Mouse (Mus musculus) heart, postnatal 0 days (tissue): Measurements from ENCODE around the gene Ssxb10. TPM values are rescaled to one million over a fixed set of nuclear protein-coding genes. Genes with fewer than 3 reads are reported as not detected.
"Not testable (repeated sequence)": the region's sequence is repeated elsewhere in the genome, so short reads cannot be mapped to it uniquely, and the experiment has no call there.

Source experiments
- ATAC-seq: fragments of 200-750 bp; cut with Nextera tagmentation; 2 replicates; pipeline ENCODE4 v1.8.0; 2017; ENCODE audit warnings: low read depth, moderate number of reproducible peaks, moderate library complexity; ENCODE audit not compliant: insufficient read depth
- DNase-seq: peaks from one replicate; pipeline ENCODE4 v3.0.0-alpha.2; 2016; ENCODE audit warnings: low spot score
- H3K27ac ChIP-seq: fragments of 300-500 bp; sonication (generic); 2 replicates; pipeline ENCODE4 v1.5.1; 2014; ENCODE audit warnings: low read depth, mild to moderate bottlenecking
- H3K27me3 ChIP-seq: fragments of 300-500 bp; sonication (generic); 2 replicates; pipeline ENCODE4 v1.6.1; 2014; ENCODE audit warnings: low read length, mixed read lengths; ENCODE audit not compliant: control insufficient read depth, insufficient read depth
- H3K36me3 ChIP-seq: fragments of 300-500 bp; sonication (generic); replicated peaks from 2 replicates; pipeline ENCODE4 v1.6.1; 2014; ENCODE audit warnings: low read length, mixed read lengths; ENCODE audit not compliant: control insufficient read depth, insufficient read depth
- H3K4me1 ChIP-seq: fragments of 300-500 bp; sonication (generic); 2 replicates; pipeline ENCODE4 v1.6.1; 2014; ENCODE audit warnings: antibody characterized with exemption; ENCODE audit not compliant: control insufficient read depth, insufficient read depth
- H3K4me2 ChIP-seq: fragments of 300-500 bp; sonication (generic); 2 replicates; pipeline ENCODE4 v1.6.1; 2014; ENCODE audit warnings: low read depth, mild to moderate bottlenecking, low read length, moderate library complexity
- H3K4me3 ChIP-seq: fragments of 300-500 bp; sonication (generic); 2 replicates; pipeline ENCODE4 v1.5.1; 2014; ENCODE audit warnings: low read depth, low read length
- H3K9ac ChIP-seq: fragments of 300-500 bp; sonication (generic); replicated peaks from 2 replicates; pipeline ENCODE4 v1.6.1; 2014; ENCODE audit warnings: low read depth, low read length, mixed read lengths
- H3K9me3 ChIP-seq: fragments of 300-500 bp; sonication (generic); replicated peaks from 2 replicates; pipeline ENCODE4 v1.6.1; 2016; ENCODE audit warnings: low read length; ENCODE audit not compliant: control insufficient read depth
- CTCF ChIP-seq: IDR thresholded peaks from 2 replicates; pipeline ENCODE4 v1.5.1; 2016; ENCODE audit warnings: antibody characterized with exemption, control low read depth, low read depth
- EP300 ChIP-seq: IDR thresholded peaks from 2 replicates; pipeline ENCODE4 v1.6.1; 2016; ENCODE audit warnings: antibody characterized with exemption, low read depth
- WGBS: fragments of 180-500 bp; shearing (Covaris S2); extraction: QIAGEN DNeasy Blood & Tissue Kit; methylation state at CpG from one replicate; pipeline ENCODE4 v1.1.7; 2014; 5-methylcytosine and 5-hydroxymethylcytosine counted together
- polyA plus RNA-seq: library from polyadenylated mRNA; unstranded; fragments of >200 nt; fragmentation: Nextera tagmentation; extraction: Ambion mirVana; gene quantifications from 2 replicates; pipeline ENCODE4 v1.2.1, GENCODE M21; 2015
- total RNA-seq: library from RNA; depleted of rRNA; stranded (reverse); fragments of >200 nt; gene quantifications from 2 replicates; pipeline ENCODE4 v1.2.3, GENCODE M21; 2014; ENCODE audit warnings: low replicate concordance; rRNA removed

The Ssxb10 gene
- total RNA-seq (not detected in 2 replicates), polyA plus RNA-seq (not detected in 2 replicates)

DNA sequence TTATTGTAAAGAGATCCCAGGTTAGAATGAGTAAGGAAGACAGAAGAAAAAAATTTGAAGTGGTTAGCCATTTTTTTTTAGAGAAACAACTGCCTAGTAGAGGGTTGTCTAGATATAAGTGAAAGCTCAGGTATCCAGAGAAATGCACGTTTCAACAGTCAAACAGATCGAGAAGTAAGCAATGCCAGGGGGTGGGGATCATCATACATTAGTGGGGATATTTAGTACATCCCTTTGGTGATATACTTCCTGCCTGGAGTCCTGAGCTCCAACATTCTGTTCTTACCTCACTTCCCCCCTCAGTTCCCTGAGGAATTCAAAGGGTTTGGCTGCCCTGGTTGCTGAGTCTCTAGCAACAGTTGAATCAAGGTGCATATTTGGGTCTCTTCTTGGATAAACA lies at the start of gene Ssxb10:
Ssxb10 (plus strand) TSS at position 301 of the 400 bp plus-strand sequence.
- WGBS, result 32% methylated on average over 2 of the region's 2 CpGs
- H3K4me2 ChIP-seq, result no peak within 1 kb of the TSS
- H3K27me3 ChIP-seq, result no peaks in the 10 kb centered on the region
- no peaks in the 10 kb centered on the region for H3K4me1 ChIP-seq
- TF ChIP-seq EP300 (no peak), CTCF (no peak)
- DNase-seq, result no peak
- H3K9me3 ChIP-seq, result no peaks in the 10 kb centered on the region; the same call in 1 of the 2 replicates
- H3K36me3 ChIP-seq, result no peaks in the 10 kb centered on the region
- no peak for ATAC-seq
- no peak within 1 kb of the TSS for H3K4me3 ChIP-seq
- no peak within 1 kb of the TSS for H3K9ac ChIP-seq
- no peak within 1 kb of the TSS for H3K27ac ChIP-seq

GRCm38 (mm10) chrX:8288621-8289020 lies 38.6 kb upstream of the Ssxb10 start:
- no peaks in the 10 kb centered on the region for H3K9me3 ChIP-seq
- ATAC-seq (no peak), DNase-seq (no peak)
- H3K27me3 ChIP-seq, result no peaks in the 10 kb centered on the region
- no peak overlapping the region for H3K27ac ChIP-seq
- 70% methylated on average over 5 of the region's 5 CpGs for WGBS
- H3K36me3 ChIP-seq, result no peaks in the 10 kb centered on the region
- H3K4me3 ChIP-seq, result no peak overlapping the region
- no peaks in the 10 kb centered on the region for H3K4me1 ChIP-seq
- no peak overlapping the region for H3K9ac ChIP-seq
- TF ChIP-seq EP300, result no peak
- no peak for TF ChIP-seq CTCF
- no peak overlapping the region for H3K4me2 ChIP-seq

DNA sequence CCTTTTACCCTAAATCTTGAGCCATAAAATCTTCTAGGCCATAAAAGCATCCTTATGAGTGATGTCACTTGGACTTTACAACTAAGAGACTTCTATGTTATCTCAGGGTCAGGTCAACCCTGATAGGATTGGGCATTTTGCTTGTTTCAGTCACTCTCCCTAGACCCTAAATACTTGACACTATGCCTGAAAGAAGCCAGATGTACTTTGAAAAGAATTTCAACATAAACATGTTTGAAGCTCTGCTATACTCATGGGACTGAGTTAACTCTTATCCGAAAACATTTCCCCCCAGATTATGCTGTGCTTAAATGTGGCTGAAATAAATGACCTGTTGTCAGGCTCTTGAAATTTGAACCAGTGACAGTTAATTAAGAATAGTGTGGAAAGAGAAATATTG lies 17.9 kb upstream of the Ssxb10 start:
- ATAC-seq, result no peak
- WGBS, result 65% methylated on average over 1 of the region's 1 CpGs
- H3K4me3 ChIP-seq, result no peak overlapping the region
- H3K27ac ChIP-seq, result no peak overlapping the region
- H3K27me3 ChIP-seq, result no peaks in the 10 kb centered on the region
- H3K36me3 ChIP-seq, result no peaks in the 10 kb centered on the region
- no peaks in the 10 kb centered on the region for H3K4me1 ChIP-seq
- no peaks in the 10 kb centered on the region for H3K9me3 ChIP-seq
- no peak overlapping the region for H3K4me2 ChIP-seq
- TF ChIP-seq EP300, result no peak
- no peak for TF ChIP-seq CTCF
- DNase-seq, result no peak
- H3K9ac ChIP-seq, result no peak overlapping the region

GRCm38 (mm10) chrX:8314905-8315304 lies 12.3 kb upstream of the Ssxb10 start:
- not testable (repeated sequence) for H3K9ac ChIP-seq, H3K4me2 ChIP-seq, H3K36me3 ChIP-seq, H3K27me3 ChIP-seq, DNase-seq, H3K4me1 ChIP-seq, ATAC-seq, H3K4me3 ChIP-seq, H3K27ac ChIP-seq, H3K9me3 ChIP-seq
- 11% methylated on average over 7 of the region's 7 CpGs for WGBS

DNA sequence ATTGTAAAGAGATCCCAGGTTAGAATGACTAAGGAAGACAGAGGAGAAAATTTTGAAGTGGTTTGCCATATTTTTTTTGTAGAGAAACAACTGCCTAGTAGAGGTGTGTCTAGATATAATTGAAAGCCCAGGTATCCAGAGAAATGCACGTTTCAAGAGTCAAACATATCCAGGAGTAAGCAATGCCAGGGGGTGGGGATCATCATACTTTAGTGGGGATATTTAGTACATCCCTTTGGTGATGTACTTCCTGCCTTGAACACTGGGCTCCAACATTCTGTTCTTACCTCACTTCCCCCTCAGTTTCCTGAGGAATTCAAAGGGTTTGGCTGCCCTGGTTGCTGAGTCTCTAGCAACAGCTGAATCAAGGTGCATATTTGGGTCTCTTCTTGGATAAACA lies 39.5 kb downstream of the Ssxb10 start, which contains the start of gene Ssxb9:
Ssxb9 (plus strand) TSS at position 301 of the 400 bp plus-strand sequence.
- not testable (repeated sequence) for DNase-seq, H3K27me3 ChIP-seq, H3K9ac ChIP-seq, ATAC-seq, H3K27ac ChIP-seq, H3K9me3 ChIP-seq, H3K36me3 ChIP-seq, H3K4me2 ChIP-seq, H3K4me1 ChIP-seq, H3K4me3 ChIP-seq
- 15% methylated on average over 1 of the region's 1 CpGs for WGBS

Other genes starting within 250 kb of the Ssxb10 start
- 0.31 TPM in 1 of 2 replicates, not detected in the other for gene Was, start 236.9 kb upstream of the Ssxb10 start, total RNA-seq
- 0.22 and 0.25 TPM in 2 replicates for gene Was, start 236.9 kb upstream of the Ssxb10 start, polyA plus RNA-seq
- 130 and 155 TPM in 2 replicates for gene Wdr13, start 194.5 kb upstream of the Ssxb10 start, total RNA-seq
- gene Wdr13, start 194.5 kb upstream of the Ssxb10 start, polyA plus RNA-seq, result 24.4 and 26.4 TPM in 2 replicates
- gene Rbm3, start 181.5 kb upstream of the Ssxb10 start, total RNA-seq, result 408 and 439 TPM in 2 replicates
- 524 and 551 TPM in 2 replicates for gene Rbm3, start 181.5 kb upstream of the Ssxb10 start, polyA plus RNA-seq
- gene Tbc1d25, start 151.2 kb upstream of the Ssxb10 start, total RNA-seq, result 7.0 and 12.2 TPM in 2 replicates
- gene Tbc1d25, start 151.2 kb upstream of the Ssxb10 start, polyA plus RNA-seq, result 6.4 and 6.5 TPM in 2 replicates
- 23.0 and 26.2 TPM in 2 replicates for gene Ebp, start 133.9 kb upstream of the Ssxb10 start, total RNA-seq
- gene Ebp, start 133.9 kb upstream of the Ssxb10 start, polyA plus RNA-seq, result 20.6 and 26.3 TPM in 2 replicates
- gene Porcn, start 120.9 kb upstream of the Ssxb10 start, total RNA-seq, result 1.6 and 5.6 TPM in 2 replicates
- 2.5 and 2.9 TPM in 2 replicates for gene Porcn, start 120.9 kb upstream of the Ssxb10 start, polyA plus RNA-seq
- 20.9 and 25.1 TPM in 2 replicates for gene Ftsj1, start 75.0 kb upstream of the Ssxb10 start, total RNA-seq
- gene Ftsj1, start 75.0 kb upstream of the Ssxb10 start, polyA plus RNA-seq, result 17.1 and 18.8 TPM in 2 replicates
- gene Slc38a5, start 56.3 kb upstream of the Ssxb10 start, total RNA-seq, result 10.5 and 20.4 TPM in 2 replicates
- gene Slc38a5, start 56.3 kb upstream of the Ssxb10 start, polyA plus RNA-seq, result 5.0 and 5.8 TPM in 2 replicates
- gene Ssxb9, start 39.6 kb downstream of the Ssxb10 start, total RNA-seq, result not detected in 2 replicates
- gene Ssxb9, start 39.6 kb downstream of the Ssxb10 start, polyA plus RNA-seq, result not detected in 2 replicates
- not detected in 2 replicates for gene Ssxb1, start 85.9 kb downstream of the Ssxb10 start, total RNA-seq
- not detected in 2 replicates for gene Ssxb1, start 85.9 kb downstream of the Ssxb10 start, polyA plus RNA-seq
- not detected in 2 replicates for gene Ssxb2, start 134.3 kb downstream of the Ssxb10 start, total RNA-seq
- not detected in 2 replicates for gene Ssxb2, start 134.3 kb downstream of the Ssxb10 start, polyA plus RNA-seq
- not detected in 2 replicates for gene Gm14459, start 197.5 kb downstream of the Ssxb10 start, total RNA-seq
- not detected in 2 replicates for gene Gm14459, start 197.5 kb downstream of the Ssxb10 start, polyA plus RNA-seq
- gene Ssxb6, start 220.8 kb downstream of the Ssxb10 start, total RNA-seq, result not detected in 2 replicates
- not detected in 2 replicates for gene Ssxb6, start 220.8 kb downstream of the Ssxb10 start, polyA plus RNA-seq